Mouse (Mus musculus) mouse embryonic stem cell (cell line): ENCODE data around the gene Fbxo41.

Experiments
- in situ Hi-C, 2 experiments: fragments of 300-500 bp; cut with MboI; formaldehyde crosslinking; loops; 1 replicate in 1 of 2; 3 replicates in 1 of 2; pipeline ENCODE4 v1.14.3; 2019 to 2020; ENCODE audit warnings: low sequenced_read_pairs in 2 of 2, low pct_unique_long_range_greater_than_20kb in 1 of 2, mixed read lengths in 1 of 2; ENCODE audit not compliant: unreplicated experiment in 1 of 2

The Fbxo41 gene

DNA sequence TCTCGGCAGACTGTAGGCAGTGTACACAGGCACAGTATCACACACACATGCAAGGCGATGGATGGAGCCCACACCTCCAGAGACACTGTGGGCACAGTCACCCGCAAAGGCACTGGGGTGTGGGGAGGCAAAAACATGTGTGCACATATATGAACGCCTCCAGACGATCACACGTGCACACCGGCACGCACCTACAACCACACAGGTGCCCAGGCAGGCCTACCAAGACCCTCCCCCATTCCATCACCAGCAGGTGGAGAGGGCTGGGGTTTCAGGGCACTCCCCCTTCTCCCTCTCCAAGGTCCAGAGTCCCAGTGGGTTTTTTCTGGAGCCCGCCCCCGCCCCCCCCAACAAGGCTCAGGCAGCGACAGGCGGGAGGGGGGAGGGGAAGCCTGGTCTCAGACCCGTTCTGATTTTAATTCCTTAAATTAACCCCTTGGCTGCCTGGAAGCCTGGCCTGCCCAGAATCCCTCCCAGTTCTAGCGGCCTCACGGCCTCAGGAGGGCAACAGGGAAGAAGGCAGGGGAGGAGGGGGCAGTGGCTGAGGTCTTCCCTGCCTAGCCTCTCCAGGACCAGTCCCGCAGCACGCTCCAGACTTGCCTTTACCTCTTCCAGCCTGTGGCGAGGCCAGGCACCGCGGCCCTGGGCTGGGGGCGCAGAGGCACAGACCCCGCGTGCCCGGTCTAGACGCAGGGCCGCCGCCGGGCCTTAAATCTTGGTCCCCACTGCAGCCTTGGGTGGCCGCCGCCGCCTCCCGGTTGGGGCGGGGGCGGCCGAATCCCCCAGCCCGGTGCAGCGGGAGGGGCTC lies 487 bp downstream of the Fbxo41 start:
- in situ Hi-C loops = loop anchor here in 1 of 2 experiments (25.0 kb wide), 2 partner anchors 915 to 1790 kb away; partner anchors contain the start of genes Cyp26b1 and Vax2

GRCm38 (mm10) chr6:85501571-85502102 lies 1.2 kb downstream of the Fbxo41 start:
- in situ Hi-C loops = loop anchor here in 1 of 2 experiments (25.0 kb wide), 2 partner anchors 914 to 1789 kb away; partner anchors contain the start of genes Cyp26b1 and Vax2

GRCm38 (mm10) chr6:85500416-85500815 lies 2.4 kb downstream of the Fbxo41 start:
- in situ Hi-C loops = loop anchor here in 1 of 2 experiments (25.0 kb wide), 2 partner anchors 913 to 1788 kb away; partner anchors contain the start of genes Cyp26b1 and Vax2

DNA sequence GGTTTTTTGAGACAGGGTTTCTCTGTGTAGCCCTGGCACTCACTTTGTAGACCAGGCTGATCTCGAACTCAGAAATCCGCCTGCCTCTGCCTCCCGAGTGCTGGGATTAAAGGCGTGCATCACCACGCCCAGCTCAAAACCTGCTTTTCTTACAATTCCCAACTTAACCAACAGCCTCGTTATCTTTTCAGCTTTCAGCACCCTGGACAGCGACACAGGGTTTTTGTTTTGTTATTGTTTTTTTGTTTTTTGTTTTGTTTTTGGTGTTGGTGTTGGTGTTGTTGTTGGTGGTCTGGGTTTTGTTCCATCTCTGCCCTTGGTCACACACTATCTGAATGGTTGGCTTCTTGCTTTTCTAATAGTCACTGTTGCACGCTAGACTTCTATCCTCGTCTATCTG lies 4.6 kb downstream of the Fbxo41 start:
- in situ Hi-C loops = no loop called here

DNA sequence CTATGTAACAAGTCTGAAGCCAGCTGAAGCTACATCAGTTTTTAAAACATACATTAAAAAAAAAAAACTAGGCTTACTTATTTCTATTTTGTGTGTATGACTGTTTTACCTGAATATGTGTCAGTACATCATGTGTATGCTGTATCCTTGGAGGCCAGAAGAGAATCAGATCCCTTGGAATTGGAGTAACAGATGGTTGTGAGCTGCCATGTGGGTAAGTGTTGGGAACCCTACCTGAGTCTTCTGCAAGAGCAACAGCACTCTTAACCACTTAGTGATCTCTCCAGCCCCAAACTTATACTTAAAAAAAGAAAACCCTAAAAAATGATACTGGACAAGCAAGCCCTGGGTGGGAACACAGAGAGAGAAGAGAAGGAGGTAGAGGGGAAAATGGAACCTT lies 5.8 kb downstream of the Fbxo41 start:
- in situ Hi-C loops = no loop called here

DNA sequence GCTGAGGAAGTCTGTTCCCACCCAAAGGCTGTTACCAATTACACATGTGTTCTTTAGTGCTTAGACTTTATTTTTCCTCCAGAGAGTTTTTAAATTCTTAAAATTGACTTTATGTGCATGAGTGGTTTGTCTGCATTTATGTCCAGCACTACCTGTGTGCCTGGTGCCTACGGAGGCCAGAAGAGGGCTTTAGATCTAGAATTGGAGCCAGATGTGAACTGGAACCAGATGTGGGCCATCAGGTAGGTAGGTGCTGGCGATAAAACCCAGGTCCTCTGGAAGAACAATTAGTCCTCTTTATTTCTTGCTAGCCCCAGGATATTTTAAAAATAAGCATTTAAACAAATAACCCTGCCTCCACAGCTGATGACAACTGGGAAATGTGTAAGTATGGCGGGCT lies 11.2 kb downstream of the Fbxo41 start:
- in situ Hi-C loops = no loop called here

GRCm38 (mm10) chr6:85490252-85490651 lies 12.5 kb downstream of the Fbxo41 start:
- in situ Hi-C loops = no loop called here

GRCm38 (mm10) chr6:85489717-85490116 lies 13.1 kb downstream of the Fbxo41 start:
- in situ Hi-C loops = no loop called here

DNA sequence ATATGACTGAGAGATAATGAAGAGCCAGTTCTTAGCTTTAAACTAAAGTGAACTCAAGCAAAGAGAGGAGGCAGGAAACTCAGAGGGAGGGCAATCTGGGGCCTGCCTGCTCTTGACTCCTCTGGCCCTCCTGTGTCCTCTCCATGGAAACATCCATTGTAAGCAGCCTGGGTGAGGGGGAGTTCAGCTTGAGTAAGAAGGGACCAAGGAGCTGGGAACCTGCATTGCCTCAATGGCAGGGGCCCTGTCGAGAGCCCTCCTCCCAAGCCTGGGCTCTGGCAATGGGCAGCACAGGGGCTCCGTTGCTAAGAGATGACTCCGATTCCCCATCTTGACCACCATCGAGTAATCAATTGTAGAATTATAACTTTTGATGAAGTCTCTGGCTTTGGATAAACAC lies 14.3 kb downstream of the Fbxo41 start:
- in situ Hi-C loops = no loop called here

- in situ Hi-C loops = no loop called here
Measured at GRCm38 (mm10) chr6:85485738-85486137, 17.1 kb downstream of the Fbxo41 start.

DNA sequence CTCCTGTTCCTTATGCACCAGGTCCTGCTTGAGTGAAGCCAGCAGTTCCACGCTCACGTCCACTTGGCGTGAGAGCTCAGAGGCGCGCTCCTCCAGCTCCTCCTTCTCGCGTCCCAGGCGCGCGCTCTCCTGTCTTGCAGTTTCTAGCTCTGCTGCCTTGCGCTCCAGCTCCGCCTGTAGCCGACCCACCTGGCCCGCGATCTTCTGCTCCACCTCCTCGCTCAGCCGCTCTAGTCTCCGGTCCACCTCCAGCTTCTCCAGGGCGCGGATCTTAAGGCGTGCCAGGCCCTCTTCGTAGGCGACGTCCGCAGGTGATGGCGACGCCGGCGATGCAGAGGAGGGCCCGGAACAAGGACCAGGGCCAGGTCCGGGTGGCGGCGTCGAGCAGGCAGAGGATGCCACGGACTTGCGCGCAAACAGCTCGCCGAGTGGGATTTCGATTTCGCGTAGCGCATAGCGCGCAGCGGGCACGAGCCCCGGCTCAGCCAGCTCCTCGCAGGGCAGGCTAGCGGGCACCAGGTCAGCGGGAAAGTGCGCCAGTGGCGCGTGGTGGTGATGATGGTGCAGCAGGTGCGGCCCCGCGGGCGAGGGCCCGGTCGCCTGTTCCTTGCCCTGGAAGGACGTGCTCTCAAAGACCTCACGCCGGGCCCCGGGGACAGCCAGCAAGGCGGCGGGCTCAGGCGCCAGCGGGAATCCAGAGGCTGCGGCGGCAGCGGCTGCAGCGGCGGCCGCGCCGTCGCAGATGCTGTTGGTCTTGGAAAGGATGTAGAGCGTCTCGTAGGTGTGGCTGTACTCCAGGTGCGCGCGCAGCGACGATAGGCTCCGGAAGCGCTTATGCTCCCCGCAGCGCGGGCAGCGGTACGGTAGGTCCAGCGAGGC lies 18.7 kb downstream of the Fbxo41 start:
- in situ Hi-C loops = no loop called here

GRCm38 (mm10) chr6:85480685-85481084 lies 22.1 kb downstream of the Fbxo41 start:
- in situ Hi-C loops = no loop called here

GRCm38 (mm10) chr6:85479979-85480378 lies 22.8 kb downstream of the Fbxo41 start:
- in situ Hi-C loops = no loop called here

DNA sequence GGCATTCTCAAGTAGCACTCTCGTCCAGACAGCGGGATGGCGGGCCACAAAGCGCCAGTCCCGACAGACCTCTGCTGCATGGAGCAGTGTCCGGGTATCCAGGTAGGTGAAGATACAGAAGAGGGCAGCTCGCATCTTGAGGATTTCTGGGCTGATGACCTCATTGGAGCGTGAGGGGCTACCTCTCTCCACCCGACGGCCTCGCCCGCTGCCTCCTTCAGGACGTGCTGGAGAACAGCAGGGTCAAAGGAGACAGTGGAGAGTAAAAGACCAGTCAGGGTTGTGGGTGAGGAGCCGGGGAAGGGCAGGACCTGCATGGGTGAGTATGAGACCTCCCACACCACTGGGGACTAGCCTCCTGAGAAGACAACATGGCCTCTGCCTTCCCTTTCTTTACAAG lies 24.4 kb downstream of the Fbxo41 start:
- in situ Hi-C loops = no loop called here

- in situ Hi-C loops = no loop called here
Measured at GRCm38 (mm10) chr6:85477366-85477917, 25.4 kb downstream of the Fbxo41 start.

GRCm38 (mm10) chr6:85475581-85475980 lies 27.2 kb downstream of the Fbxo41 start:
- in situ Hi-C loops = no loop called here

GRCm38 (mm10) chr6:85472542-85472941 lies 30.3 kb downstream of the Fbxo41 start:
- in situ Hi-C loops = no loop called here

- in situ Hi-C loops = no loop called here
Measured at GRCm38 (mm10) chr6:85471962-85472361, 30.8 kb downstream of the Fbxo41 start.
